Mouse (Mus musculus) limb, embryonic 14.5 days (tissue): ENCODE data around the gene Zfp992. TPM values are rescaled to one million over a fixed set of nuclear protein-coding genes. Genes with fewer than 3 reads are reported as not detected.

Source experiments
- polyA plus RNA-seq, 2 experiments: library from polyadenylated mRNA; depleted of rRNA in 1 of 2; stranded (reverse) in 1 of 2; unstranded in 1 of 2; fragments of >200 nt; fragmentation: Nextera tagmentation in 1 of 2; extraction: Ambion mirVana in 1 of 2; gene quantifications; 2 replicates each; pipeline versions ENCODE4 v1.2.1 to v1.2.3; 2012 to 2014

Gene Zfp992
- polyA plus RNA-seq, 2 experiments = 2.4 to 4.1 TPM

Other genes with a start within 250 kb of the Zfp992 start
- 0.06 and 0.09 TPM in 2 replicates for gene Zfp981, start 53.0 kb downstream of the Zfp992 start, polyA plus RNA-seq (2012; rRNA removed)
- 0.14 TPM in 1 of 2 replicates, not detected in the other for gene Zfp981, start 53.0 kb downstream of the Zfp992 start, polyA plus RNA-seq (2014; fragmentation: Nextera tagmentation; extraction: Ambion mirVana)
- gene Zfp993, start 161.9 kb downstream of the Zfp992 start, polyA plus RNA-seq (2012; rRNA removed) = 2.4 and 3.3 TPM in 2 replicates
- 2.3 and 2.9 TPM in 2 replicates for gene Zfp993, start 161.9 kb downstream of the Zfp992 start, polyA plus RNA-seq (2014; fragmentation: Nextera tagmentation; extraction: Ambion mirVana)